Mouse (Mus musculus) lung, postnatal 0 days (tissue): ENCODE results near the gene Otub2.

ENCODE experiments used
- CTCF ChIP-seq: IDR thresholded peaks from 2 replicates; pipeline ENCODE4 v1.5.1; 2016; ENCODE audit warnings: antibody characterized with exemption, mild to moderate bottlenecking
- EP300 ChIP-seq: IDR thresholded peaks from 2 replicates; pipeline ENCODE4 v1.6.1; 2016; ENCODE audit warnings: antibody characterized with exemption, mild to moderate bottlenecking, control low read depth

- TF ChIP-seq CTCF = no peak
- TF ChIP-seq EP300 = no peak
These were observed 26.1 kb upstream of the Otub2 start for GRCm38 (mm10) chr12:103362336-103362735.
